Mouse (Mus musculus): ENCODE results near the gene 6030458C11Rik.
A peak's percentile ranks its signal among the peaks of the same experiment; 100 is the strongest.
"Not testable (repeated sequence)": the region's sequence is repeated elsewhere in the genome, so short reads cannot be mapped to it uniquely, and the experiment has no call there.

6030458C11Rik gene

GRCm38 (mm10) chr15:12822416-12823395 is 1.7 kb downstream of the 6030458C11Rik start:
- DNase-seq (ENCODE audit: low spot score): no peak

GRCm38 (mm10) chr15:12817592-12817991 is 6.9 kb downstream of the 6030458C11Rik start:
- no peak for DNase-seq (ENCODE audit: low spot score)

GRCm38 (mm10) chr15:12812646-12813045 is 11.8 kb downstream of the 6030458C11Rik start:
- no peak for DNase-seq (ENCODE audit: low spot score)

- no peak for DNase-seq (ENCODE audit: low spot score)
Measured at GRCm38 (mm10) chr15:12809305-12809704, 15.1 kb downstream of the 6030458C11Rik start.

GRCm38 (mm10) chr15:12807088-12807487 is 17.4 kb downstream of the 6030458C11Rik start:
- no peak for DNase-seq (ENCODE audit: low spot score)

- no peak for DNase-seq (ENCODE audit: low spot score)
Measured at GRCm38 (mm10) chr15:12805071-12805470, 19.4 kb downstream of the 6030458C11Rik start.

- DNase-seq (ENCODE audit: low spot score): not testable (repeated sequence)
Measured at GRCm38 (mm10) chr15:12801142-12801506, 23.3 kb downstream of the 6030458C11Rik start.

- DNase-seq (ENCODE audit: low spot score): no peak
Measured at GRCm38 (mm10) chr15:12800405-12801141, 23.9 kb downstream of the 6030458C11Rik start.

- no peak for DNase-seq (ENCODE audit: low spot score)
Measured at GRCm38 (mm10) chr15:12798043-12798442, 26.4 kb downstream of the 6030458C11Rik start.

- DNase-seq (ENCODE audit: low spot score): no peak
Measured at GRCm38 (mm10) chr15:12795909-12796470, 28.5 kb downstream of the 6030458C11Rik start.

- peak; percentile 69 for DNase-seq (ENCODE audit: low spot score)
Measured at GRCm38 (mm10) chr15:12795457-12795894, 29.0 kb downstream of the 6030458C11Rik start.

GRCm38 (mm10) chr15:12794311-12794710 is 30.1 kb downstream of the 6030458C11Rik start:
- no peak for DNase-seq (ENCODE audit: low spot score)

- no peak for DNase-seq (ENCODE audit: low spot score)
Measured at GRCm38 (mm10) chr15:12789406-12789867, 35.0 kb downstream of the 6030458C11Rik start.

GRCm38 (mm10) chr15:12788536-12788935 is 35.9 kb downstream of the 6030458C11Rik start:
- no peak for DNase-seq (ENCODE audit: low spot score)

- no peak for DNase-seq (ENCODE audit: low spot score)
Measured at GRCm38 (mm10) chr15:12781729-12782326, 42.6 kb downstream of the 6030458C11Rik start.

- no peak for DNase-seq (ENCODE audit: low spot score)
Measured at GRCm38 (mm10) chr15:12781296-12781695, 43.2 kb downstream of the 6030458C11Rik start.

- DNase-seq (ENCODE audit: low spot score): no peak
Measured at GRCm38 (mm10) chr15:12774149-12774753, 50.2 kb downstream of the 6030458C11Rik start.

- peak; percentile 37 for DNase-seq (ENCODE audit: low spot score)
Measured at GRCm38 (mm10) chr15:12770958-12771357, 53.5 kb downstream of the 6030458C11Rik start.

GRCm38 (mm10) chr15:12766848-12767247 is 57.6 kb downstream of the 6030458C11Rik start:
- no peak for DNase-seq (ENCODE audit: low spot score)

- no peak for DNase-seq (ENCODE audit: low spot score)
Measured at GRCm38 (mm10) chr15:12763147-12763546, 61.3 kb downstream of the 6030458C11Rik start.

- DNase-seq (ENCODE audit: low spot score): no peak
Measured at GRCm38 (mm10) chr15:12762258-12762913, 62.1 kb downstream of the 6030458C11Rik start.
